Mouse (Mus musculus): ENCODE results near the gene Masp1. TPM values are rescaled to one million over a fixed set of nuclear protein-coding genes. Genes with fewer than 3 reads are reported as not detected.

The Masp1 gene
- polyA plus RNA-seq (2017; shearing (Covaris generic)) = not detected

GRCm38 (mm10) chr16:23520235-23520871 lies at the start of gene Masp1, which contains the start of gene Rtp4:
Gene Masp1, minus strand, starts transcription at chr16:23520815.
Gene Rtp4, plus strand, starts transcription at chr16:23520291.

GRCm38 (mm10) chr16:23428647-23429319 lies 91.8 kb downstream of the Masp1 start, which contains the start of gene Rtp1:
Gene Rtp1, plus strand, starts transcription at chr16:23429133.

Other genes with a start within 250 kb of the Masp1 start
- gene Rtp1, start 91.7 kb downstream of the Masp1 start, polyA plus RNA-seq (2017; shearing (Covaris generic)) = not detected
- gene Rtp4, start 524 bp downstream of the Masp1 start, polyA plus RNA-seq (2017; shearing (Covaris generic)) = 28.7 TPM